Mouse (Mus musculus): Measurements from ENCODE around the gene Dnaic1. TPM values are rescaled to one million over a fixed set of nuclear protein-coding genes. Genes with fewer than 3 reads are reported as not detected.
A peak's percentile ranks its signal among the peaks of the same experiment; 100 is the strongest.
"Not testable (repeated sequence)": the region's sequence is repeated elsewhere in the genome, so short reads cannot be mapped to it uniquely, and the experiment has no call there.

Gene Dnaic1
- polyA plus RNA-seq, 1 experiment from 2014 or later: 2.3 TPM

- peak; percentile 45 for ATAC-seq (ENCODE audit: low FRiP score, low read depth)
- 0% methylated on average over 1 of the region's 27 CpGs for WGBS
- peak overlapping the region; percentile 79 for H3K27ac ChIP-seq (replicated peaks)
- H3K4me2 ChIP-seq (replicated peaks): peak overlapping the region; percentile 43
- H3K9ac ChIP-seq (replicated peaks); H3K27me3 ChIP-seq; H3K9me3 ChIP-seq: not testable (repeated sequence)
- peak overlapping the region; percentile 29; the same call in 1 of the 2 replicates for H3K4me3 ChIP-seq
- peaks cover 15% of the 10 kb centered on the region; the same call in 1 of the 2 replicates for H3K36me3 ChIP-seq
- peaks cover 58% of the 10 kb centered on the region for H3K4me1 ChIP-seq
These were observed 113.7 kb downstream of the Dnaic1 start for GRCm38 (mm10) chr4:41683303-41683702.

- not testable (repeated sequence) for H3K27me3 ChIP-seq; H3K9me3 ChIP-seq; H3K9ac ChIP-seq (replicated peaks)
- WGBS: 1% methylated on average over 23 of the region's 27 CpGs
- Histone ChIP-seq H3K4me1 (peaks cover 52% of the 10 kb centered on the region), H3K27ac (replicated peaks) (peak overlapping the region; percentile 92), H3K4me2 (replicated peaks) (peak overlapping the region; percentile 38), H3K4me3 (0 out of 2 replicates have a peak overlapping the region, but pooled peaks have one; percentile 15), H3K36me3 (peaks cover 15% of the 10 kb centered on the region; the same call in 1 of the 2 replicates)
- peak; percentile 69 for ATAC-seq (ENCODE audit: low FRiP score, low read depth)
These were observed 114.8 kb downstream of the Dnaic1 start for GRCm38 (mm10) chr4:41684131-41684930.

- peak; percentile 44; the same call in 1 of the 2 replicates for ATAC-seq (ENCODE audit: low FRiP score, low read depth)
- H3K27me3 ChIP-seq; H3K4me3 ChIP-seq; H3K36me3 ChIP-seq; H3K9me3 ChIP-seq; H3K9ac ChIP-seq (replicated peaks): not testable (repeated sequence)
- peak overlapping the region; percentile 21; the same call in 1 of the 2 replicates for H3K4me2 ChIP-seq (replicated peaks)
- peak overlapping the region; percentile 92 for H3K27ac ChIP-seq (replicated peaks)
- WGBS: 0% methylated on average over 7 of the region's 14 CpGs
- peaks cover 46% of the 10 kb centered on the region for H3K4me1 ChIP-seq
These were observed 115.4 kb downstream of the Dnaic1 start for GRCm38 (mm10) chr4:41684931-41685453.

GRCm38 (mm10) chr4:41685882-41686492, 116.4 kb downstream of the Dnaic1 start:
- WGBS: 6% methylated on average over 10 of the region's 10 CpGs
- peak; percentile 44 for ATAC-seq (ENCODE audit: low FRiP score, low read depth)

More at GRCm38 (mm10) chr4:41685882-41686492, 116.4 kb downstream of the Dnaic1 start:
- not testable (repeated sequence) for H3K27me3 ChIP-seq; H3K36me3 ChIP-seq; H3K4me2 ChIP-seq (replicated peaks); H3K4me3 ChIP-seq; H3K9me3 ChIP-seq; H3K9ac ChIP-seq (replicated peaks)
- peaks cover 37% of the 10 kb centered on the region for H3K4me1 ChIP-seq
- H3K27ac ChIP-seq (replicated peaks): peak overlapping the region; percentile 92

Other genes starting within 250 kb of the Dnaic1 start
- 80.3 and 81.2 TPM in 2 replicates for gene Ubap1, start 220.8 kb upstream of the Dnaic1 start, polyA plus RNA-seq (2016; fragmentation: Nextera tagmentation; extraction: Ambion mirVana)
- 11.9 and 12.6 TPM in 2 replicates for gene Kif24, start 104.9 kb upstream of the Dnaic1 start, polyA plus RNA-seq (2016; fragmentation: Nextera tagmentation; extraction: Ambion mirVana)
- 56.9 and 63.5 TPM in 2 replicates for gene Nudt2, start 104.6 kb upstream of the Dnaic1 start, polyA plus RNA-seq (2016; fragmentation: Nextera tagmentation; extraction: Ambion mirVana)
- gene AI464131, start 66.7 kb upstream of the Dnaic1 start, polyA plus RNA-seq (2016; fragmentation: Nextera tagmentation; extraction: Ambion mirVana): 8.5 and 8.7 TPM in 2 replicates
- 5.0 and 5.5 TPM in 2 replicates for gene 1110017D15Rik, start 52.4 kb upstream of the Dnaic1 start, polyA plus RNA-seq (2016; fragmentation: Nextera tagmentation; extraction: Ambion mirVana)
- gene Fam219a, start 237 bp upstream of the Dnaic1 start, polyA plus RNA-seq (2016; fragmentation: Nextera tagmentation; extraction: Ambion mirVana): 11.4 and 11.9 TPM in 2 replicates
- gene Enho, start 70.5 kb downstream of the Dnaic1 start, polyA plus RNA-seq (2016; fragmentation: Nextera tagmentation; extraction: Ambion mirVana): 59.3 and 65.4 TPM in 2 replicates
- gene Cntfr, start 127.3 kb downstream of the Dnaic1 start, polyA plus RNA-seq (2016; fragmentation: Nextera tagmentation; extraction: Ambion mirVana): 35.0 and 43.5 TPM in 2 replicates
- 63.1 and 76.5 TPM in 2 replicates for gene Il11ra1, start 130.2 kb downstream of the Dnaic1 start, polyA plus RNA-seq (2016; fragmentation: Nextera tagmentation; extraction: Ambion mirVana)
- 68.7 and 69.3 TPM in 2 replicates for gene Rpp25l, start 143.8 kb downstream of the Dnaic1 start, polyA plus RNA-seq (2016; fragmentation: Nextera tagmentation; extraction: Ambion mirVana)
- gene Dctn3, start 153.4 kb downstream of the Dnaic1 start, polyA plus RNA-seq (2016; fragmentation: Nextera tagmentation; extraction: Ambion mirVana): 184 and 185 TPM in 2 replicates
- gene Arid3c, start 161.4 kb downstream of the Dnaic1 start, polyA plus RNA-seq (2016; fragmentation: Nextera tagmentation; extraction: Ambion mirVana): 0.26 and 0.54 TPM in 2 replicates
- 22.0 and 25.5 TPM in 2 replicates for gene Galt, start 185.5 kb downstream of the Dnaic1 start, polyA plus RNA-seq (2016; fragmentation: Nextera tagmentation; extraction: Ambion mirVana)
- 50.4 and 55.3 TPM in 2 replicates for gene Sigmar1, start 186.4 kb downstream of the Dnaic1 start, polyA plus RNA-seq (2016; fragmentation: Nextera tagmentation; extraction: Ambion mirVana)
- 119 and 134 TPM in 2 replicates for gene Ccl27a, start 204.5 kb downstream of the Dnaic1 start, polyA plus RNA-seq (2016; fragmentation: Nextera tagmentation; extraction: Ambion mirVana)

Measured in midbrain, embryonic 12.5 days (tissue).